Mouse (Mus musculus) gastrocnemius, postnatal 25 days (tissue): ENCODE data around the gene Podxl2. TPM values are rescaled to one million over a fixed set of nuclear protein-coding genes. Genes with fewer than 3 reads are reported as not detected.

Experiments used
- DNase-seq: peaks from one replicate; pipeline ENCODE4 v3.0.0; 2022
- total RNA-seq, 2 experiments: library from RNA; stranded (reverse); gene quantifications; 1 replicate in 1 of 2; 2 replicates in 1 of 2; pipeline ENCODE4 v1.2.3; 2021

The Podxl2 gene
- total RNA-seq, 2 experiments from 2014 or later = 49.4 to 53.0 TPM

- DNase-seq = no peak
Measured at GRCm38 (mm10) chr6:88844901-88845565, 29.8 kb downstream of the Podxl2 start.

GRCm38 (mm10) chr6:88843781-88844725, 30.8 kb downstream of the Podxl2 start:
- no peak for DNase-seq

DNA sequence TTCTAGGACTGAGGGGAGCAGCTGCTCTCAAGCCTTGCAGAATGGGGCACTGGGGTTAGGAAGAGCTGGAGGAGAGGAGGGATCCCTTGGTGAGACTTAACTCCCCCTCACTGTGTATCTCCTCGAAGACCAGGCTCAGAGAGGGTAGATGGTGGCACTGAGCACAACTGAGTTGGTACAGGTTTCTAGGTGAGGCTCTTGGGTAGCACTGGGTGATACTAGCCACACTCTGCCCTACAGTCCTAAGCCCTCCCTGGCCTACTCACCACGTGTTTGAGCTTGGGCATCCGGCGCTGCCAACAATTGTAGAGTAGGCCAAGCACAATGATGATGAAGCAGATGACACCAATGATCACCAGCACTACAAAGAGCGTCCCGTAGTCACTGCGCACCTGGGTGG, 31.6 kb downstream of the Podxl2 start:
- DNase-seq = no peak

GRCm38 (mm10) chr6:88842731-88843151, 32.1 kb downstream of the Podxl2 start:
- DNase-seq = no peak

- DNase-seq = peak; percentile 100
Measured at GRCm38 (mm10) chr6:88841781-88842689, 32.8 kb downstream of the Podxl2 start, which contains the start of gene Abtb1. Gene Abtb1 (minus strand): TSS chr6:88841984.

GRCm38 (mm10) chr6:88841514-88841780, 33.4 kb downstream of the Podxl2 start:
- DNase-seq = no peak

GRCm38 (mm10) chr6:88840791-88841513, 33.9 kb downstream of the Podxl2 start:
- no peak for DNase-seq

DNA sequence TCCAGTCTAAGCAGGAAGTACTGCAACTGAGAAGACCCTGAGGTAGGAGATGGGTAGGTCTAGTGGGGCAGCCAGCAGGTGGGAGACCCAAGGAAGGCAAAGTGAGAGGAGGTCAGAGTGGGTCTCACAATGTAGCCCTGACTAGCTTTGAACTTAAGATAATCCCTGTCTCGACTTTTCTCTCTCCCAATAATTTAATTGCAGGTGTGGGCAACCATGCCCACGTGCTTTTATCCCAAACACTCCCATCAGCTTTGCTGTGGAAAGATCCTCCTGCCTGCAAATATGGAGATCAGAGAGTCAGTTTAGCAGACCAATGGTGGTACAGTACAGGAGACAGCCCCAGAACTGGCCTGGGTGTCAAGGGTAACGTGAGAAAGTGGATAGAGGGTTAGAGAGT, 34.6 kb downstream of the Podxl2 start:
- DNase-seq = no peak

DNA sequence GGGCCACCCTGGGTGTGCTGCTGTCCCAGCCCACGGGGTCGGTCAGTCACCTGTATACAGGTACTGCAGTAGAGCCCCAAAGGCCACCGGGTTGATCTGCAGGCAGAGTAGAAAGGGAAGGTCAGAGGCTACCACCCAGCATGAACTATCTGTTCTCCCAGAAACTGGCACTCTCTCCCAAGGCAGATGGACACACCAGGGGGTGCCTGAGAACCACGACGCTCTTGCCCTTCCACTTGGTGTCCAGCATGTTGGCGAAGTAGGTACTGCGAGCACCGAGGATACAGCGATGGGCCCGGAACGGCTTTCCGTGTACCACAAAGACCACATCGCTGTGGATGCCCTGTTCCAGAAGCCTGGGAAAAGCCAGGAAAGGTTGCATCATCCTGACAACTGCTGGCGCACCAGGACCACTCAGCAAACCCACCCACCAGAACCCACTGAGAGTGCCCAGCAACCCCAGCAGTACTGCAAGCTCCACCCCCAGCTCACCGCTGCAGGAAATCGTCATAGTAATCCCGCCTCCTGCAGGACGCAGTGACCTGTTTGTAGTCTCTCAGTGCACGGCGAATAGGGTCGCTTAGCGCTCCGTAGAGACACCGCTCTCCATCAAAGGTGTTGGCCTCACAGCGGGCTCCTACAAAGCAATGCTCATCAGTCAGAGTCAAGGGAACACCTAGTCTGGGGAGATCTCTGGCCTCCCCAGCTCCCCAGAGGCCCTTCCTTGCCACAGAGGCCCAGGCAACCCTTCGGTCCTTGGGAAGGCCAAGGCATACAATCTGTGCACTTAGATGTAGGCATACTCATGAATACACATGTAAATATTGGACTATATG, 35.5 kb downstream of the Podxl2 start:
- DNase-seq = no peak

DNA sequence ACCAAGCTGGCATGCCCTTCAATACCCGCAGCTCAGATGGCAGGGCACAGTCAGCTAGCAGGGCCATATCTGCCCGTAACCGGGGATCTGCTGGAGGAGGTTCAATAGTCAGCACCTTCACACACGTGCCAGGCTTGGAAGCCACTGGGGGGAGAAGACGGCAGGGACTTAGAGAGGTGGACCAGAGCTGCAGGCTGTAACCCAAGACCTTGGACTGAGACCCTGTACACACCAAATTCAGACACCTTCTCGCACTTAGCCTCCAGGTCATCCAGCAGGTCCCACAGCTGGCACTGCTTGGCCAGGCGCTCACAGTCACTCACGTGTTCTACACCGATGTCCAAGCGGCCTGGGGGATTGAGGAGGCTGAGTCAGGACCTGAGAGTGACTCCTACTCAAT, 36.2 kb downstream of the Podxl2 start:
- no peak for DNase-seq

- no peak for DNase-seq
Measured at GRCm38 (mm10) chr6:88837999-88838398, 36.8 kb downstream of the Podxl2 start.

DNA sequence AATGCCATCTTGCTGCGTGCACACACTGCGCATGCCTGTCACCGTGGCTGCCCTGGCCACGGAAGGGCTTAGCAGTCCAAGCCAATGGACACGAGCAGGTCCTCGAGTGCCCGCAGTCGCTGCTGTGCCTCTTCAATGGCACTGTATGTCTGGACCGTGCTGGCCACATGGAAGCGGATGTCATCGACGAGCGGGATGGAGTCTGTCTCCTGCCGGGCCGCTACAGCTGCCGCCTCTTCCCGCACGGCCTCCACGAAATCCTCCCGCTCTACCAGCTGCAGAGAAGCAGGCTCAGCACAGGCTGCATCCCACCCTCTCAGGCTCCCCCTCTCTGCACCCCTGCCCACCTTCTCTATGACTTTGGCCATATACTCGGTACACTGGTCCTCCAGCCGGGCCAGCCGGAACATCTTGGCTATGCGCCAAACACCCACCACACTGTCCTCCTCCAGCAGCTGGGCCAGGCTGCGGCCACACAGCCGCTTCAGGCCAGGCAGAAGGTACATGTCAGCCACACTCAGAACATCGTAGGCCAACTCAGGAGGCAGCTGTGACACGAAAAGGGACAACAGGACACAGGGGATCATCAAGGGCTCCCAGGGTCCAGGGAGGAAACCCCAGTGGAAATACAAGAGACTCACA, 38.5 kb downstream of the Podxl2 start:
- DNase-seq = no peak

DNA sequence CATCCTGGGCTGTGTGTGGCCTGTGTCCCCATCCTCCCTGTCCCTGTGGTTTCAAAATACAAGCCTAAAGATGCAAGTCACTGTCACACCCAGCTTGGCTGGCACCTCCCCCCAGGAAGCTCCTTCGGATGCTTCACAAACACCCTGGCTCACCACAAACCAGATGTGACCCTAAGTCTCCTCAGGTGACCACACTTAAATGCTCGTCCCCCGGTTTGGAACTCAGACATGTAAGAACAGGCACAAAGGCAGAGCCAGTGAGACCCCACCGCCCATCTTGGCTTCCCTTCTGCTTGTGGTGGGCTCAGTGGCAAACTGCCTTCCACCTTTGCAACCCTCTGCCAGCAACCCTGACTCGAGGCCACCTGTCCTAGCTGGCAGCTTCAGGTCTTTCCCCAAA, 39.8 kb downstream of the Podxl2 start:
- no peak for DNase-seq

- DNase-seq = no peak
Measured at GRCm38 (mm10) chr6:88833340-88834140, 41.3 kb downstream of the Podxl2 start.

DNA sequence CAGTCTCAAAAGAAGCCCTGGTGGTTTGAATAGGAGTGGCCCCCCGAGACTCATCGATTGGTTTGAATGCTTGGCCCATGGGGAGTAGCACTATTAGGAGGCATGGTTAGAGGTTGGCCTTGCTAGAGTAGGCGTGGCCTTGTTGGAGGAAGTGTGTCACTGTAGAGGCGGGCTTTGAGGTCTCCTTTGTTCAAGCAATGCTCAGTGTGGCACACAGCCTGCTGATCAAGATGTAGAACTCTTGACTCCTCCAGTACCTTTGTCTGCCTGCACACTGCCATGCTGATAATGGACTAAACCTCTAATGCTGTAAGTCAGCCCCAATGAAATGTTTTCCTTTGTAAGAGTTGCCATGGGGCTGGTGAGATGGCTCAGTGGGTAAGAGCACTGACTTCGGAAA, 42.2 kb downstream of the Podxl2 start:
- DNase-seq = no peak

DNA sequence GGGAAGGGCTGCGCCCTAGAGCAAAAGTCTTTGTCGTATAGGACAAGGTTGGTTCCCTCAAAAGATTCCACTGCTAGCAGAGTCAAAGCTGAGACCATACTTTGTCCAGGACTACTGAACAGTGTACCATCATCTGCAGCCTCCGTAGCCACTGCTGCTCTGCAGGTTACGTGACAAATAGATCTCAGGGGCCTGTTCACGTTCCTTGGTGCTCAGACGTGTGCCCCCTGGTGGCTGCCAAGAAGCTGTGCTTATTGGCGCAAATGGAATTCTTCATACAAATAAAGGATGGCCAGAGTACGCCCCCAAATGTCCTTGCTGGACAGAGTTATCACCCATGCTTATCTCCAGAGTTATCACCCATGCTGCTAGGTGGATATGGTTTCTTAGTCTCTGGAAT, 43.4 kb downstream of the Podxl2 start:
- DNase-seq = no peak

DNA sequence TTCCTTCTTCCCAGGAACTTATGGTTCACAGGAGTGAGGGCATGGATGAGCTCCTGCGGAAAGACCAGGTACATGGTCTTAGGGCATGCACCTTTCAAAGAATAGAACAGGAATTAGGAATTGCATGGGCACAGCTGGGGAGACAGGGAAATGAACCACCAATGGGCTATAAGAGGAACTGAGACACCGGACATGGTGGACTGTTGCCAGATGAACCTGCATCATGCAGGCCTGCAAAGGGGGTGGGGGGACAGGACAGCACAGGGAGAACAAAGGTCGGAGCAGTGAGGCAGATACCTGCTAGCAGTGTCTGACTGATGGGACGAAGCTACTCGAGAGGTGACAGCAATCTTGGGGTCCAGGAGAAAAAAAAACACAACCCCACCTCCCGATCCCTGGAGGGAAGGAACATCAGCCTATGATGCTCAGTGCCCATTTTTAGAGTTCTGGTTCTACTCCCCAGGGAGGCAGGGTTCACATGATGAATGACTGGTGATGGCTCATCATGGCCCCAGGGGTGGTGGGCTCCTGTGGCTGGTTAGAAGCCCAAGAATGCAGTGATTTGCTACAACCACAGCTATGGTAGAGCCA, 44.6 kb downstream of the Podxl2 start:
- no peak for DNase-seq

DNA sequence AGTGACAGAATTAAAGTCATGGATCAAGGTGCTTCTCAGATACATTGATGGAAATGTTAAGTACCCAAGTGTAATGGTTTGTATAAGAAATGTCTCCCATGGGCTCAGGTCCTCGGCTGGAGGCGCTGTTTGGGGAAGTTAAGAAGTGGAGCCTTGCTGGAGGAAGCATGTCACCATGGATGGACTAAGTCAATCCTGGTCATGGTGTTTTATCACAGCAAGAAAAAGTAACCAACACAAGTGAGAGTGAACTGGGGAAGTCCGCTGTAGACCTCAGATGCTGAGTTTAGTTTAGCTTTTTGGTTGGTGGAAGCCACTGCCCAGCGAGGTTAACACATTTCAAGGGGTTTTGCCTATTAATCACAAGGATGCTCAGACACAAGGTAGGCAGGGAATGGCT, 45.3 kb downstream of the Podxl2 start:
- DNase-seq = no peak
